Mouse (Mus musculus): ENCODE results near the gene Scarb2. TPM values are rescaled to one million over a fixed set of nuclear protein-coding genes. Genes with fewer than 3 reads are reported as not detected.

Gene Scarb2
- polyA plus RNA-seq, 1 experiment from 2014 or later: 18.9 TPM

- DNase-seq (ENCODE audit: low spot score) (no peak), ATAC-seq (ENCODE audit: low FRiP score) (peak; percentile 61)
- H3K4me2 ChIP-seq (replicated peaks): peak overlapping the region; percentile 94
These were observed 72.1 kb downstream of the Scarb2 start for GRCm38 (mm10) chr5:92434571-92434985.

GRCm38 (mm10) chr5:92434070-92434469, 72.6 kb downstream of the Scarb2 start:
- H3K4me3 ChIP-seq (replicated peaks; ENCODE audit: low read length): peak overlapping the region; percentile 86
- DNase-seq (ENCODE audit: low spot score): no peak
- H3K4me1 ChIP-seq (replicated peaks; ENCODE audit: control insufficient read depth, insufficient read depth, low read length): peaks cover 18% of the 10 kb centered on the region
- no peak overlapping the region for H3K27ac ChIP-seq
- ATAC-seq (ENCODE audit: low FRiP score): no peak
- peaks cover 3% of the 10 kb centered on the region for H3K36me3 ChIP-seq (replicated peaks; ENCODE audit: control insufficient read depth, insufficient read depth)
- no peaks in the 10 kb centered on the region for H3K9me3 ChIP-seq (ENCODE audit: control insufficient read depth, low read length)
- no peaks in the 10 kb centered on the region for H3K27me3 ChIP-seq (ENCODE audit: control insufficient read depth, insufficient read depth, low read length)
- 3% methylated on average over 12 of the region's 12 CpGs for WGBS
- peak overlapping the region; percentile 84 for H3K9ac ChIP-seq
- peak overlapping the region; percentile 94 for H3K4me2 ChIP-seq (replicated peaks)

More at GRCm38 (mm10) chr5:92434571-92434985, 72.1 kb downstream of the Scarb2 start:
- Histone ChIP-seq H3K27me3 (ENCODE audit: control insufficient read depth, insufficient read depth, low read length) (no peaks in the 10 kb centered on the region), H3K4me3 (replicated peaks; ENCODE audit: low read length) (peak overlapping the region; percentile 86), H3K27ac (peak overlapping the region; percentile 83), H3K4me1 (replicated peaks; ENCODE audit: control insufficient read depth, insufficient read depth, low read length) (peaks cover 18% of the 10 kb centered on the region), H3K36me3 (replicated peaks; ENCODE audit: control insufficient read depth, insufficient read depth) (no peaks in the 10 kb centered on the region; the same call in 1 of the 2 replicates), H3K9ac (peak overlapping the region; percentile 84), H3K9me3 (ENCODE audit: control insufficient read depth, low read length) (no peaks in the 10 kb centered on the region)
- WGBS: 0% methylated on average over 22 of the region's 39 CpGs

GRCm38 (mm10) chr5:92431611-92432010, 75.0 kb downstream of the Scarb2 start:
- peaks cover 18% of the 10 kb centered on the region for H3K4me1 ChIP-seq (replicated peaks; ENCODE audit: control insufficient read depth, insufficient read depth, low read length)
- DNase-seq (ENCODE audit: low spot score) (no peak), ATAC-seq (ENCODE audit: low FRiP score) (no peak)
- H3K9me3 ChIP-seq (ENCODE audit: control insufficient read depth, low read length): no peaks in the 10 kb centered on the region
- WGBS: 74% methylated on average over 7 of the region's 7 CpGs
- H3K36me3 ChIP-seq (replicated peaks; ENCODE audit: control insufficient read depth, insufficient read depth): peaks cover 27% of the 10 kb centered on the region
- no peak overlapping the region for H3K4me2 ChIP-seq (replicated peaks)
- H3K27me3 ChIP-seq (ENCODE audit: control insufficient read depth, insufficient read depth, low read length): no peaks in the 10 kb centered on the region
- no peak overlapping the region for H3K9ac ChIP-seq
- no peak overlapping the region for H3K4me3 ChIP-seq (replicated peaks; ENCODE audit: low read length)
- no peak overlapping the region for H3K27ac ChIP-seq

- H3K36me3 ChIP-seq (replicated peaks; ENCODE audit: control insufficient read depth, insufficient read depth): peaks cover 34% of the 10 kb centered on the region
- H3K4me1 ChIP-seq (replicated peaks; ENCODE audit: control insufficient read depth, insufficient read depth, low read length): peaks cover 18% of the 10 kb centered on the region
- no peaks in the 10 kb centered on the region for H3K9me3 ChIP-seq (ENCODE audit: control insufficient read depth, low read length)
- DNase-seq (ENCODE audit: low spot score) (no peak), ATAC-seq (ENCODE audit: low FRiP score) (no peak)
- no peak overlapping the region for H3K9ac ChIP-seq
- H3K4me2 ChIP-seq (replicated peaks): no peak overlapping the region
- H3K27me3 ChIP-seq (ENCODE audit: control insufficient read depth, insufficient read depth, low read length): no peaks in the 10 kb centered on the region
- no peak overlapping the region for H3K27ac ChIP-seq
- whole genome bisulfite sequencing: 87% methylated on average over 5 of the region's 5 CpGs
- no peak overlapping the region for H3K4me3 ChIP-seq (replicated peaks; ENCODE audit: low read length)
These were observed 75.9 kb downstream of the Scarb2 start for GRCm38 (mm10) chr5:92430723-92431122.

GRCm38 (mm10) chr5:92424126-92424525, 82.5 kb downstream of the Scarb2 start:
- Histone ChIP-seq H3K27ac (no peak overlapping the region), H3K4me1 (replicated peaks; ENCODE audit: control insufficient read depth, insufficient read depth, low read length) (no peaks in the 10 kb centered on the region), H3K27me3 (ENCODE audit: control insufficient read depth, insufficient read depth, low read length) (no peaks in the 10 kb centered on the region), H3K9ac (no peak overlapping the region), H3K36me3 (replicated peaks; ENCODE audit: control insufficient read depth, insufficient read depth) (peaks cover 95% of the 10 kb centered on the region), H3K4me3 (replicated peaks; ENCODE audit: low read length) (no peak overlapping the region), H3K4me2 (replicated peaks) (no peak overlapping the region), H3K9me3 (ENCODE audit: control insufficient read depth, low read length) (no peaks in the 10 kb centered on the region)
- DNase-seq (ENCODE audit: low spot score) (no peak), ATAC-seq (ENCODE audit: low FRiP score) (no peak)
- WGBS: 97% methylated on average over 11 of the region's 11 CpGs

- WGBS: 88% methylated on average over 8 of the region's 8 CpGs
- Histone ChIP-seq H3K4me3 (replicated peaks; ENCODE audit: low read length) (no peak overlapping the region), H3K9me3 (ENCODE audit: control insufficient read depth, low read length) (no peaks in the 10 kb centered on the region), H3K36me3 (replicated peaks; ENCODE audit: control insufficient read depth, insufficient read depth) (peaks cover 49% of the 10 kb centered on the region), H3K27me3 (ENCODE audit: control insufficient read depth, insufficient read depth, low read length) (no peaks in the 10 kb centered on the region), H3K4me2 (replicated peaks) (no peak overlapping the region), H3K27ac (no peak overlapping the region), H3K9ac (no peak overlapping the region), H3K4me1 (replicated peaks; ENCODE audit: control insufficient read depth, insufficient read depth, low read length) (no peaks in the 10 kb centered on the region)
- DNase-seq (ENCODE audit: low spot score): no peak
- no peak for ATAC-seq (ENCODE audit: low FRiP score)
These were observed 92.7 kb downstream of the Scarb2 start for GRCm38 (mm10) chr5:92413982-92414375.

- Histone ChIP-seq H3K27ac (no peak overlapping the region), H3K4me3 (replicated peaks; ENCODE audit: low read length) (no peak overlapping the region), H3K4me2 (replicated peaks) (no peak overlapping the region), H3K36me3 (replicated peaks; ENCODE audit: control insufficient read depth, insufficient read depth) (peaks cover 45% of the 10 kb centered on the region), H3K4me1 (replicated peaks; ENCODE audit: control insufficient read depth, insufficient read depth, low read length) (no peaks in the 10 kb centered on the region), H3K9ac (no peak overlapping the region), H3K9me3 (ENCODE audit: control insufficient read depth, low read length) (no peaks in the 10 kb centered on the region), H3K27me3 (ENCODE audit: control insufficient read depth, insufficient read depth, low read length) (no peaks in the 10 kb centered on the region)
- 89% methylated on average over 11 of the region's 11 CpGs for WGBS
- ATAC-seq (ENCODE audit: low FRiP score) (no peak), DNase-seq (ENCODE audit: low spot score) (no peak)
These were observed 93.2 kb downstream of the Scarb2 start for GRCm38 (mm10) chr5:92413271-92413981.

GRCm38 (mm10) chr5:92411461-92412140, 95.0 kb downstream of the Scarb2 start:
- H3K4me2 ChIP-seq (replicated peaks): no peak overlapping the region
- ATAC-seq (ENCODE audit: low FRiP score) (no peak), DNase-seq (ENCODE audit: low spot score) (no peak)
- H3K9me3 ChIP-seq (ENCODE audit: control insufficient read depth, low read length): no peaks in the 10 kb centered on the region
- peaks cover 27% of the 10 kb centered on the region for H3K36me3 ChIP-seq (replicated peaks; ENCODE audit: control insufficient read depth, insufficient read depth)
- no peak overlapping the region for H3K9ac ChIP-seq
- no peaks in the 10 kb centered on the region for H3K27me3 ChIP-seq (ENCODE audit: control insufficient read depth, insufficient read depth, low read length)
- no peak overlapping the region for H3K4me3 ChIP-seq (replicated peaks; ENCODE audit: low read length)
- H3K4me1 ChIP-seq (replicated peaks; ENCODE audit: control insufficient read depth, insufficient read depth, low read length): no peaks in the 10 kb centered on the region
- 71% methylated on average over 7 of the region's 7 CpGs for WGBS
- H3K27ac ChIP-seq: no peak overlapping the region

- no peak overlapping the region for H3K4me3 ChIP-seq (replicated peaks; ENCODE audit: low read length)
- no peaks in the 10 kb centered on the region for H3K27me3 ChIP-seq (ENCODE audit: control insufficient read depth, insufficient read depth, low read length)
- H3K4me2 ChIP-seq (replicated peaks): no peak overlapping the region
- no peak overlapping the region for H3K9ac ChIP-seq
- H3K36me3 ChIP-seq (replicated peaks; ENCODE audit: control insufficient read depth, insufficient read depth): peaks cover 16% of the 10 kb centered on the region
- no peak overlapping the region for H3K27ac ChIP-seq
- ATAC-seq (ENCODE audit: low FRiP score): no peak
- H3K9me3 ChIP-seq (ENCODE audit: control insufficient read depth, low read length): no peaks in the 10 kb centered on the region
- no peaks in the 10 kb centered on the region for H3K4me1 ChIP-seq (replicated peaks; ENCODE audit: control insufficient read depth, insufficient read depth, low read length)
- 83% methylated on average over 5 of the region's 5 CpGs for WGBS
- no peak for DNase-seq (ENCODE audit: low spot score)
These were observed 96.1 kb downstream of the Scarb2 start for GRCm38 (mm10) chr5:92410486-92410885.
